ENCODE assay signal across 16 mouse cellular contexts in genomic region chr13:98545398-98545797, GRCm38 (mm10). TPM values are rescaled to one million over a fixed set of nuclear protein-coding genes. Genes with fewer than 3 reads are reported as not detected.
"Had no signal": no experiment of that assay in that cellular context is flagged by ENCODE, and none has a peak within 500 bp of the region (broad histone marks: within the 10 kb centered on the region; RNA-seq: fewer than 3 reads in every experiment).

No protein-coding gene starts in this region.

- H3K27ac ChIP-seq: liver, embryonic 12.5 days; midbrain, embryonic 12.5 days; neural tube, embryonic 15.5 days had no signal

- DNase-seq: kidney, postnatal 14 days; left cerebral cortex, postnatal 4 days; lung, embryonic 14.5 days; lung, postnatal 10 days; lung, postnatal 4 days; right cerebral cortex, adult 18-20 months; right cerebral cortex, postnatal 25 days; thymus, postnatal 36 days had no signal

- H3K4me3 ChIP-seq: liver, embryonic 12.5 days; midbrain, embryonic 12.5 days; myocyte; neural tube, embryonic 15.5 days had no signal

- H3K4me1 ChIP-seq: liver, embryonic 12.5 days; neural tube, embryonic 15.5 days had no signal

- H3K4me2 ChIP-seq: liver, embryonic 12.5 days; lung, embryonic 14.5 days; neural tube, embryonic 15.5 days had no signal

- H3K27me3 ChIP-seq: neural tube, embryonic 15.5 days had no signal

- H3K9me3 ChIP-seq: liver, embryonic 12.5 days; midbrain, embryonic 12.5 days; neural tube, embryonic 15.5 days had no signal

- ATAC-seq: liver, embryonic 12.5 days had no signal

- H3K9ac ChIP-seq: liver, embryonic 12.5 days; lung, embryonic 14.5 days; midbrain, embryonic 12.5 days; neural tube, embryonic 15.5 days had no signal

- H3K36me3 ChIP-seq: liver, embryonic 12.5 days; midbrain, embryonic 12.5 days; neural tube, embryonic 15.5 days had no signal

RNA-seq across cellular contexts. Expression of gene Gm10320, which starts 53.6 kb away (rescaled TPM):
- total RNA-seq: layer of hippocampus, adult 8-10 months; layer of hippocampus, postnatal 14 days; left cerebral cortex, adult 18-20 months; left cerebral cortex, postnatal 10 days; left cerebral cortex, postnatal 4 days had no signal
